Mouse (Mus musculus) cerebellum, postnatal 4 days (tissue): ENCODE data around the gene St8sia1.

Experiments
- DNase-seq, 2 experiments: peaks; one replicate each; pipeline ENCODE4 v3.0.0; 2022; ENCODE audit warnings: low spot score in 2 of 2, mixed read lengths in 1 of 2

The St8sia1 gene

GRCm38 (mm10) chr6:142979665-142980660 is 15.7 kb upstream of the St8sia1 start:
- DNase-seq = no peak

DNA sequence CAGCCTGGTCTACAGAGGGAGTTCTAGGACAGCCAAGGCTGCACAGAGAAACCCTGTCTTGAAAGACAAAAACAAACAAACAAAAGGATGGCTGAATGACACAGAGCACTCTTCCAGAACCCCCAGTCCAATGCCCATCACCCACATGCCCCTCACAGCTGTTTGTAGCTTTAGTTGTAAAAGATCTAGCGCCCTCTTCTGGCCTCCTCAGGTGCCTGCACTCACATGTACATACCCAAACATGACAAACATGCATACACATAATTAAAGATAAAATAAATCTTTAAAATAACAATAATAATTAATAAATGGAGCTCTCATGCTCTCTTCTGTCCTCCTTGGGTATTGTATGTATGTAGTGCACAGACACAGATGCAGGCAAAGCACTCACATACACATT is 13.0 kb upstream of the St8sia1 start:
- DNase-seq = no peak

DNA sequence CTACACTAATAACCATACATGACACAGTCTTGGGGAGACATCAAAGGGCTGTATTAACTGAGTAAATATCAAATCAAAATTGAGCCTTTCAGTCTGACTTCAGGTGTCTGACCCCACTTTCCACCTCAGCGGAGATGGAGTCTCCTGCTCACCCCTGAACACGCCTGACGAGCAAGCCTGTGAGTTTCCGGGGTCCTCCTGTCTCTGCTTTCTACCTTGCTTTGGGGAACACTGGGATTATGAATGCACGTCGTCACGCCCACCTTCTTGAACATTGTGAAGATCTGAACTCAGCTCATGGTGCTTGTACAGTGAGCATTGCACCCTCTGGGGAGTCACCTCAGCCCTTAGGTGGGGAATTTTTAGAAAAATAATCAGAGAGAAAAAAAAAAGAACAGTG is 9.0 kb upstream of the St8sia1 start:
- DNase-seq = no peak

DNA sequence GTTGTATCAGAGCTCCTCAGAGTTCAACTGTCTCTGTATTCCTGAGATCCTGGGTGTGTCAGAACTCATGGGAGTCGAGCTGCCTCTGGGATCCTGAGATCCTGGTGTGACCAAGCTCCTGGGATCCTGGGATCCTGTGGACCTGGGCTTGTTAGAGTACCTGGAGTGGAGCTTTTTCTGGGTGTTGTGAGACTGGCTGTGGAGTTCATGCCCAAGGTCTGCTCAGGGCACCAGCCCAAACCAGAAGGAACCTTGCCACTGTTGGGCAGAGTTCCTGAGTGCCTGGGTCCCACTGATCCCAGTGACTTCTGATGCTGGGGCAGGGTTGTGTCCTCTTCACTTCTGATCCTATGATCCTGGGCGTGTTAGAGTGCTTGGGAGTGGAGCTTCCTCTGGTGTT is 8.0 kb upstream of the St8sia1 start:
- no peak for DNase-seq

DNA sequence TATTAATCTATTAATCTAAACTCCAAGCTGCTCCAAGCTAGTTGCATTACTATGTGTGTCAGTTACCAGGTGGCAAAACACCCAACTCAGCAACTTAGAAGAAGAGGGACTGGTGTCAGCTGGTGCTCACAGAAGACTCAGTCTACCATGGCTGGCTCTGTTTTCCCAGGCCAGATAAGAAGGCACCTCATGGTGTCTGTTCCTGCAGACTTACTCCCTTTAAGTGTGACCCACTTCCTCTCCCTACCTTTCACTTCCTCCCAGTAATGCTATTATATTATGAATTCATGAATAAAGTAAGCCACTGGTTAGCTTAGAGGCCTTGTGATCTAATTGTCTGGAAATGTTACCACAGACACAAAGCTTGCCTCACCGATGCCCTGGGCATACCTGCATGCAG is 3.2 kb upstream of the St8sia1 start:
- no peak for DNase-seq

DNA sequence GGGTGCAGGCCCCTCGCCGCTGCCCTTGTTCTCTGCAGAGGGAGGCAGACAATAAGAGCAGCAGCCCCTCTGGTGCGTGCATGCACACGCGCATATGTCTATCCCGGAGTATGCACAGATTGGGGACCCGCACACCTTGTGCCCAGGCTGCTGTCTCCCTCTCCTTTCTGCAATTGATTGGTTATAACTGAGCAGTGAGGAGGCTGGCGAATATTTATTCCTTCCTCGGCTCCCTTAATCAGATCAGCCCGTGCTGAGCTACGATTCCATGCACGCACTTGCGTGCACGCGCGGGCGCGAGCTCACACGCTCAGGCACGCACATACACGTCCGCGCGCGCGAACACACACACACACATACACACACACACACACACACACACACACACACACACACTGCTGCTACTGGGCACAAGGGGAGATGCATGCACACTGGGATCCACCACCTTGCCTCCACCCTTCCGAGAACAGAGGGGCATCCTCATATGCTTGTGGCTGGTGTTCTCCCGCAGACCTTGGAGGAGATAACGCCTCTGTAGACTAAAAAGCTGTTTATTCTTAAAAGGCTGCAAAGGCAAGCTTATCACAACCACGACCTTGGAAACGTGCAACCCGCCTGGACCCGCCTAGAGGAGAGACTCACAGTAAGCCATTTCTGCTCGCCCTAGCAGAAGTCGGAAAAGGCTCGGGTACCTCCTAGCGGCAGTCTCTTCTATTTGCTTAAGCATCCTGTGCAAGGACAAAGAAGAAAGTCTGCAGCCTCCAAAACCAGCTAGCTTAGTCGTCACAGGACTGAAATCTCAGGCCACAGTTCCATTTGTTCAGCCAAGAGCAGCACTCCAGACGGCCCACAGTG is 506 bp upstream of the St8sia1 start:
- DNase-seq = peak; percentile 45 to 78

DNA sequence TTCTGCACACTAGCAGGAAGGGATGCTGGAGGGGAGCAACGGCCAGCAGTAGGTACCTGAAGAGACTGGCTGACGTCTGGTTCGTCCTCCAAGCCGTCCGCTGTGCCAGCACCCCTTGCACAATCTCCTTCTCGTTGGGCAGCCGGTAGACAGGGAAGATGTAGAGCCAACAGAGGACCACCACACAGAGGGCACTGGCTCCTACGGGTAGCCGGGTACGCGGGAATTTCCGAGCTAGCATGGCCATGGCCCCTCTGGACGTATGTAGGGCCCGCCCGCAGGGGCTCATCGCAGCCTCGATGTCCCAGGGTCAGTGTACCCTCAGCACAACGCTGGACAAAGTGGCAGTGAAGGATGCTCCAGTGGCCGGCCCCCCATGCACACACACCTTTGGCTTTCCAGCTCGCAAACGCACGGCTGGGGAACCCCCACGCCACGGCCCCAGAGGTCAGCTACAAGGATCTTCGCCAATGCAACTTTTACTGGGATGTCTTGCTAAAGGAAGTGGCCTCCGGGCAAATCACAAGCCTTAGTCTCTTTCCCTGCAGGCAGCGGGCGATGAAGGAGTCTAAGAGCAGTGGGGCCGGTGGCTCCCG is 674 bp downstream of the St8sia1 start:
- peak in 1 of 2 experiments; percentile 29 for DNase-seq

GRCm38 (mm10) chr6:142962881-142963280 is 1.4 kb downstream of the St8sia1 start:
- no peak for DNase-seq

DNA sequence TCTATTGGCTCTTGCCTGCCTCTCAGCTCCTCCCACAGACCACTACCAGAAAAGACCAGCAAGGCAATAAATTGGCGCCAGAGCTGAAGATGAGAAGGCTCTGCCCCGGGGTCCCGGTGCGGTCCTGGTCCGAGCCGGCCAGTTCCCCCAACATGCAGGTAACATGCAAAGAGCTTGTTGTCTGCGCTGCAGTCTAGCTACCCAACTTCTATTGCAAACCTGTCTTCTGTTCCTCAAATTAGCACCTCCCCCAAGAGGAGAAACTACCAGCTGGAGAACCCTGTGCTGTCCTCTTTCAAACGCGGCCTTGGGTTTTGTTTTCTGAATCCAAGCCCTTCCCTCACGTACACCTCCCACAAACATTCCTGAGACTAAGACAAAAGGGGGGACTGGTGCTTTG is 1.8 kb downstream of the St8sia1 start:
- no peak for DNase-seq

GRCm38 (mm10) chr6:142961721-142962455 is 2.4 kb downstream of the St8sia1 start:
- no peak for DNase-seq

DNA sequence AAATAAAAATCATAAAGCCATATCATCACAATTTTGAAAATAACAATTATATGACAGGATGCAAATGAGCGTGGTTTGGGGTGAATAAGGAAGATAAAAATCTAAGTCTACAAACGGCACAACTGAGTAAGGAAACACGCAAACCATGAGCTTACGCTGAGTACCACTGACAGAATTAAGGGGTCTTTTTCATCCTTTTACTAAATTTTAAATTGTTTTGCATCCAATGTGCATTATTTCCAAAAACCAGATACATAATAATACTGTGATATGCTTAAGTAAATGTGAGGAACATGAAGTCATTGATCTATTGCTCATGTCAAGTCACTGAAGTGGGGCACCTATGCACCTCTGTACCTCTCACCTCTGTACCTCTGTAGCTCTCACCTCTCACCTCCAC is 7.7 kb downstream of the St8sia1 start:
- no peak for DNase-seq

- DNase-seq = no peak
These were observed 9.0 kb downstream of the St8sia1 start for GRCm38 (mm10) chr6:142955281-142955680.

- DNase-seq = no peak
These were observed 11.1 kb downstream of the St8sia1 start for GRCm38 (mm10) chr6:142953189-142953588.

- no peak for DNase-seq
These were observed 11.8 kb downstream of the St8sia1 start for GRCm38 (mm10) chr6:142952361-142952954.

GRCm38 (mm10) chr6:142951564-142952308 is 12.5 kb downstream of the St8sia1 start:
- DNase-seq = no peak

DNA sequence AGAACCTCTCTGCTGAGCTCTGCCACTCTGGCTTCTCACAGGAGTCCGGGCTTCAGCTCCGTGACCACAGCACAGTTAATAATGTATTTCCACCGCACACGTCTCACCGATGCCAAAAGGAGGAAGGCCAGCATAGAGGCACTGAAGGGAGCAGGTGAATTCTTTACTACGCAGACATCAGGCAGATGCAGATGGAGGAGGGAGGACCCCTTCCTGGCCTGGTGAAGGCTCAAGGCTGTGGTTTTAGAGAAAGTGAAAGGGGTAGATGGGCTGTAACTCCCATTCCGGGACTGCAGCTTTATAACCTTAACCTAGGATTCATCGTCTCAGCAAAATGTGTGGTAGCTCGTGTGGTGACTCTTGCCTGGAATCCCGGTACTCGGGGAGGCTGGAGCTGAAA is 13.9 kb downstream of the St8sia1 start:
- DNase-seq = no peak

DNA sequence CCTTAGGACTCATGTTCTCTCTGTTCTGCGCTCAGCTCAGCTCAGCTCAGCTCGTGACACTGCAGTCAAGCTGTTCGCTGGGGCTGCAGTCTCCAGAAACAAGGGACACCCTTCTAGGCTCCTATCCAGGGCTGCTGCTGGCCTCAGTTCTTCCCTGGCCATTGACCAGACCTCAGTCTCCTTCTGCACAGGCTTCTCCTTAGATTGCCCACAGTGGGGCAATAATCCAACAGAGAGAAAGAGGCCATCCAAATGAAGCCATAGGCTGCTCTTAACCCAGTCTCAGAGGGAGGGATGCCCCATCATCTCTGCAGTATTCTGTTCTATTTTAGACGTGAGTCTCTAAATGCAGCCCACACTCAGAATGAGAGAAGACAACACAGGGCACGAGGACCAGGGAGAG is 15.3 kb downstream of the St8sia1 start:
- peak in 1 of 2 experiments; percentile 28 for DNase-seq

GRCm38 (mm10) chr6:142947029-142947428 is 17.2 kb downstream of the St8sia1 start:
- no peak for DNase-seq

DNA sequence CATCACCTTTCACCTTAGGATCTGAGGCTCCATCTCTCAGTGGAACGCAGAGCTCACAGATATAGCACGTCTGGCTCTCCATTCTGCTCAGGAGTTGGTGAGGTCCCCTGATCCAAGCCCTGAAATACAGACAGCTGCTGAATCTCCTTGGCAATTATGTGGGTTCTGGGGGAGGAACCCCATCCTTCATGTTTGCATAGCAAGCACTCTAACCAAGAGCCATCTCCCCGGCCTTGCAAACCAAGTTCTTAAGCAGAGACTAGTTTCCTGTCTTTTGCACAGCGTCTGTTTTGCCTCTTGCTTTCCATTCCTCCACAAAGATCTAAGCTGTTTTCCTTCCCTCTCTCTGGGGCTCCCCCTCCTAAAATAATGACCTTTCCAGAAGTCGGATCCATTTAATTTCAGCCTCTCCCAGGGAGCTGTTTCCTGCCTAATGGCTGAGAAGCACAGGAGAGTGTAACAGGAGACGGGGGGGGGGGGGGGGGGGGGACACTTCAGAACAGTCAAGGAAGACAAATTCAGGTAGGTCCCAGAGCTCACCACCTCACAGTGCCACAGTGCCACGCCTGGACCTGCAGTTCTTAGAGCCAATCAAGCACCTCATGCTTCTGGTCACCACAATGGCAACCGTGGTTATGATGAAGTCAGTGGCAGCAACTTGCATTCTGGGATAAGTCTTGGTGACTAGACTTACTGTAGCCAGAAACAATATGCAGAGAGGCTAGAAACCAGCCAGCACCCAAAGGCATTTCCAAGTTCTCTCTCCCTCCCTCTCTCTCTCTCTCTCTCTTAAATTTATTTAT is 18.0 kb downstream of the St8sia1 start:
- DNase-seq = no peak
